Mouse (Mus musculus) layer of hippocampus, postnatal 36 days (tissue): ENCODE measurements around the gene Mageb18. TPM values are rescaled to one million over a fixed set of nuclear protein-coding genes. Genes with fewer than 3 reads are reported as not detected.
A peak's percentile ranks its signal among the peaks of the same experiment; 100 is the strongest.
"Not testable (repeated sequence)": the region's sequence is repeated elsewhere in the genome, so short reads cannot be mapped to it uniquely, and the experiment has no call there.

Source experiments
- DNase-seq, 2 experiments: peaks; one replicate each; pipeline ENCODE4 v3.0.0; 2022
- total RNA-seq, 2 experiments: library from RNA; stranded (reverse); gene quantifications; 2 replicates each; pipeline ENCODE4 v1.2.3; 2021

Gene Mageb18
- not detected for total RNA-seq

DNA sequence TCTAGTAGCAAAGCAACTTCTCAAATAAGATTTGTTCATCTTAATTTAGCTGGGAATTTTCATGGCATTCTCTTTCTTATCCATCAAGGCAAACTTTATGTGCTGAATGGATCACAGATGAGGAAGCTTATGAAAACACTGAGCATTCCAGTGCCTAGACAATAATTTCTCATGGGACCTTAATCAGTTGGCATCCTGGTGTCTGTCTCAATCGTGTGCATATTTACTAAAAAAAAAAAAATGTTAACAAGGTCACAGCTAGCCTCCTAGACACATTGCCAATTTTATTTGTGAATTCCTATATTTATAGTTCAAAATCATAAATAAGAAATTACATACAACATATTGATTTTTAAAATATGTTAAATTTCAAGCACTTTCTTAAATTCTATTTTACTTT is at the start of gene Mageb18:
Mageb18 (minus strand) TSS at position 101 of the 400 bp plus-strand sequence.
- no peak for DNase-seq

DNA sequence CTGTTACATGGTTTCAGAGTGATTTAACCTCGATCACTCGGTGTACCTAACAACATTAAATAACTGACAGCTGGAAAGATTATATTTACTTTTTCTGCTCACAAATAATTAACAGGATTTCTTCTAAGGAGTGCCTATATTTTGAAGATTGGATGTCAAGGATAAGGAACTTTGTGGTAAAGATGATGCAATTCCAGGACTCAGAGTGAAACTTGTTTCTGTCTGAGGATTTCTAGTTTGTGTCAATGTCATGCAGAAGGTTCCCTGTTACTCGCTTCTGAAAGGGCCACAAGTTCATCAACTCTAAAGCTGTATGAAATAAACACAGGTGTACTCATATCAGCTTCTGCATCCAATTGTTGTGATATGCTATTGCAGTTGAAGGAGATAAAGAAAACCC is 13.4 kb upstream of the Mageb18 start:
- no peak for DNase-seq

DNA sequence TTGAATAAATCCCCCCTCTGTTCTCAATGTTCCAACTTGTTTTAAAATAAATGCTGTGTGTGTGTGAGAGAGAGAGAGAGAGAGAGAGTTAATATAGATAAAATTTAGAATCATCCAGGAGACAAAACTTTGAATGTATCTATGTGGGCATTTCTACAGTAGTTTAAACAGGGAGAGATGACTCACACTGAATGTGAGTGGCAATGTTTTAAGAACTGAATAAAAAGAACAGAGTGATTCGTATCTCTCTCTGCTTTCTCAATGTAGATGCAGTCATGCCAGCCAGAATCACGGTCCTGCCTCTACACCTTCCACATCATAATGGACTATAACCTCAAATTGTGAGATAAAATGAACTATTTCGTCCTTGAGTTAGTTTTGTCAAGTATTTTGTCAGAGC is 11.1 kb upstream of the Mageb18 start:
- no peak for DNase-seq

DNA sequence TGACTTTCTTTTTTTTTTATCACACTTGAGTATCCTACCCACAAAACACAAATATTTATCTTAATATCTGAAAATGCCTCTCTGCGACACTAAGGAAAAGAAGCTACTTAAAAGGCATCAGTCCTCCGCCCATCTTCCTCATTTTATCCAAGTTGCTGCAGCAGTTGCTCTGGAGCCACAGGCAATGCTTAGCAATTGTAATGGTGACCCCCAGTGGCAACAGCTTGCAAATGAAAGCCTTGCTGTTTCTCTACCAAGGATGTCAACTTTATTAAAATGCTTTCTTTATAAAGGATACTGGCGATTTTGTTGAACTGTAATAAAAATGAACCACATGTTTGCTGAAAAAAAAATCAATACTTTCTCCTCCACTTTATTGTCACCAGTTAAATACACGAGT is 2.0 kb downstream of the Mageb18 start:
- DNase-seq, result peak; percentile 2 to 24

DNA sequence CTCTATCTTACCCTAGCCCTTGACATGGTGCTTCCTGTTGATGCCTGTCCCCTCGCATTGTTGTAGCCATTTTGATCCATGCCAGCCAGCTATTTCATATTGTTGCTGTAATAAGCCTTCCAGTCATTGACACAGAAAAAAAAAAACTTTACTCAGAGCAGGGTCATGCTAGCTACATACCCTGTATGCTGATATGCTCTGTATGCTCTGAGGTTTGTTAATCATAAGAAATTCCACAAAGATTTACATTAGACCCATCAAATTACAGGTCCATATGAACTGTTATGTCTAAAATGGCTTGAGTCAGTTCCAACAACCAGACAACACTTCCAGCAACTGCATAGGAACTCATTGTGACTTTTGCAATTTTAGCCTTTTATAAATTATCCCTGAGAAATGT is 71.5 kb downstream of the Mageb18 start:
- DNase-seq, result no peak

DNA sequence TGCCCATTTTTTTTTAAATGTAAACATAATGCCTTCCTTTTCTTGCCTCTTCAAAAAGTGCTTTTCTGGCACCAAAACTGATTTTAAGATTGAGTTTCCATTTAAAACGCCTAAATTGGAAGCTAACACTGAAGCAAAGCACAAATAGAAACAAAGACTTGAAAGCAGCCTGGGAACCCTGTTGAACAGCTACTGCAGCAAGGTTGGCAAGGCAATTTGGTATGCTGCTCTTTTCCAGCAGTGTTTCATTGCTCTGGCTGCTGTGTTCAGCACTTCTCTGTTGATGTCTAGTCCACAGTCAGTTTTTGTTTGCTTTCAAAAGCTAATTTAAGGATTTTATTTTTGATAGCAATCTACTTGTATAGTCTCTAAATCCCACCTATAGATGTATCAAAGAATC is 101.1 kb downstream of the Mageb18 start:
- no peak for DNase-seq

DNA sequence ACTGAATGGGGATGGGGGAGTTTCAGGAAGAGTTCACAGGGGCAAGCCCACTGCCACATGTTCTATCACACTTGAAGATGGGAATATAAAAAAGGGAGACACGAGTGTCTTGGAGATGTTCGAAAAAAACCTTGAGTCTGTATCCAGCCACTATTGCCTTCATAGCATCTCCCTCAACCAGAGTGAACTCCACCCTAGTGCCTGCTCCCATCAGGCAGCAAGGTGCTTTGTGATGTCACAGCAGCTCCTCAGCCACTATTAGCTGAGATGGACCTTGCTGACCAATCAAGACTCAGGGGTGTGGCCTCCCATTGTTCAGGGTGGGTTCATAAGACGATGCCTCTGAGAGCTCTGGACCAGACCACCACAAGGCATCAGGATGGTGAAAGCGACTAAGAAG is 109.7 kb downstream of the Mageb18 start, which contains the start of gene Gm5941:
Gm5941 (plus strand) TSS at position 301 of the 400 bp plus-strand sequence.
- DNase-seq, result not testable (repeated sequence)

DNA sequence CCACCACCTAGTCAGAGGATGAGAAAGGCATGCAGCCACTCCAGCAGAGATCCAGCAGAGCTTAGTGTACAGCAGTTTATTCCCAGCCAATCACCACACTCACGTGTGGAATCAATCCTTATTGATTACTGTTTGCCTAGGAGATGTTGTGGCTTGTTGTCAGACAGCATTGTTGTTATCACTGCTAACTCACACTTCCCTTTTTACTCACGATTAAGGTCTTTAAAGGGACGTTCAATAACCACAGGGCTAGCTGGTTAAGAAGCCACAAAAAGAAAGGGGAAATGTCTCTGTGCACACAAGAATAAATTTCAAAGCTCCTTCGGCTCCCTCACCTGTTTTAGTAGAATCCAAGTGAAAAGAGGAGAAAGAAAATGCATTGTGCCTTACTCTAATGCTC is 134.6 kb downstream of the Mageb18 start:
- no peak for DNase-seq

DNA sequence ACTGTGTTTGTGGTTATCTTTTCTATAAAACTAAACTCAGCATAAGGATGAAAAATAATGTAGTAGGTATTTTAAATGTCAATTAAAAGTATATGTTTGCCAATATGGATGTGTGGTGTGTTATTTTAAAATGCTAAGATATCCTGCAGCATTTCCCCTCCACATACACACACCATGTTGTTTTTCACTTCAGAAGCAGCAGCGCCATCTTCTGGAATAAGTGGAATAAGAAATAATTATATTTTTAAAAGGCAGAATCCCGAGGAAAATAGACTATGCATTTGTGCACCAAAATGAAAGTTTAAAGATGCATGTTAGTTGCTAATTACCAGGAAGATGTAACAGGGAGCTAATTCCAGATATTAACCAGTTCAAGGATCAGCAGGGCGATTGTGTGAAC is 138.9 kb downstream of the Mageb18 start:
- DNase-seq, result no peak

DNA sequence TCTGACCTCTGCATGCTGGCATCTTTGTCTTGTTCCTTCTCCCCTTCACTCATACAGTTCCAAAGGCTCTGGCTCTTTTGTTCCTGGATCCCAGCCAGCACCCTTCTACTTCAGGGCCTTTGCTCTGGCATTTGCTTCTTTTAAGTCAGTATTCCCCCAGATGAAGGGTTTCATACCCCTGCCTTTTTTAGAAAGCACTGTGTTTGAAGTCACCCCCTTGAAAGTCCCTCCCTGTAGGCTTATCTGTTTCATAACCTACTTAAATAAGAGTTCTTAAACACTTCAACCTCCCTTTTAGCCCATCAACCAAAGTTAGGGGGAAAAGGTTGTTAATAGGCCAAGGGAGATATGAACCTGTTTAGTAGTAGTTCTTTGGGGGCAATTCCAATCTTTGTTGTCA is 212.0 kb downstream of the Mageb18 start:
- DNase-seq, result no peak

DNA sequence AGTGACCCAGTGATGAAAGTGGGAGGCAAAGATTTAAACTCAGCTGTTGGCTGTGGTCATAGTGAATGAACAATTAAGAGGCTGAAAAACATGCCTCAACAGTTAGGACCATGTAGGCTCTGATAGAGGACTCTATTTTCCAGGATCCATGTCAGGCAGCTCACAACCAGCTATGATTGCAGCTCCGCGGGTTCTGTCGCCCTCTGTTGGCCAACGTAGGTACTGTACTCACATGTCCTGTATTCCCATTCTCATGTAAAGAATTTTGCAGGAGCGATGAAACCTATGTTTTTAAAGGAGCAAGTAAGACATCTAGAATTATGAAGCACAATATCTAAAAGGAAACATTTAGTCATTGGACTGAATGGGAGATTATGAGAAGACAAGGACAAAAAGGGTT is 256.4 kb downstream of the Mageb18 start:
- peak in 1 of 2 experiments; percentile 6 for DNase-seq

DNA sequence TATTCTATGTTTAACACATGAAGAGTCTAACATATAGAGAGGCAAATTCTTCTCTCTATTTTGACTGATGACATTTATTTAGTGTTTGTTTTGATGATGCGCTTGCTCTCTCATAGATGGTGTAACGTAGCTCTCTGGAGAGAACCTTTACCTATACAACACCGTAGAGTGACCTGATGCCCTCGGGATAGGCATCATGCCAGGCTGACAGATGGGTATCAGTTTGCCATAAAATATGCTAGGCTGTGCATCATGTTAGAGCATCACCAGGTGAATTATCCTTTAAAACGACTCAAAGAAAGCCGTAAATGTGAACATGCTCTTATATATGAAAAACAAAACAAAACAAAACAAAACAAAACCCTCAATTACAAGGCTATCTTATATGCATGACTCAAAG is 258.5 kb downstream of the Mageb18 start:
- DNase-seq, result no peak

DNA sequence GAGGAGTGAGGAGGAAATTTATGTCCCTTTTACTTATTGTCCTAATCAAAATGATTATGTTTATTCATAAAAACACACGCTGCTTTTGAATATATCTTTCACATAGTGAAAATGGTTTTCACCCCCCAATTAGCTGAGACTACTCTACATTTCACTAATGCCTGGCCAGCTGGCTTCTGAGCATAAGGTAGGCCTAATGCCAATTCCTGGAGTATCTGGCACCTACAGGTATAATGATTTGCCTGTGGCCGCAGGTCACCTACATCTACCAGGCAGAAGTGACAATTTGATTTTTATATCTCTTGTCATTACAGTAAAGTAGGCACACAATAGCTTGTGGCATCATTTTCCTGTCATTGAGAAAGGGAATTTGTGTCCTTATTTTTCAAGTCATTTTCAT is 259.8 kb downstream of the Mageb18 start:
- DNase-seq, result no peak

DNA sequence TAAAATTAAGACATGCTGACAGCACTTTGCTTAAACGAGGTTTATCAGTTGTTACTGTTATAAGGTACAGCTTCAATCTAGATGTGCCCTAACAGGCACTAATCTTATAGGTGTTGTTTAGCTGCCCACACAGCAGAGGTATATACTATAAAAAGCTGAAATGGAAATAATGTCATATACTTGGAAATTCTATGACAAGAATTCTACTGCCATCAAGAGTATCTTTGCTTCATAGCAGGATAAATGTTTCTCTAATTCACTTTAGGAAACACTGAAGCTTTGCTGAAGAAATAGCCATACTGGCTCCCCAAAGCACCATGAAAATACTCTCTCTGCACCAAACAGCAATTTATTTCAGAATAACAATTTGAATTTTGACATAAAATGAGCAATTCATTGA is 265.9 kb downstream of the Mageb18 start:
- no peak for DNase-seq

DNA sequence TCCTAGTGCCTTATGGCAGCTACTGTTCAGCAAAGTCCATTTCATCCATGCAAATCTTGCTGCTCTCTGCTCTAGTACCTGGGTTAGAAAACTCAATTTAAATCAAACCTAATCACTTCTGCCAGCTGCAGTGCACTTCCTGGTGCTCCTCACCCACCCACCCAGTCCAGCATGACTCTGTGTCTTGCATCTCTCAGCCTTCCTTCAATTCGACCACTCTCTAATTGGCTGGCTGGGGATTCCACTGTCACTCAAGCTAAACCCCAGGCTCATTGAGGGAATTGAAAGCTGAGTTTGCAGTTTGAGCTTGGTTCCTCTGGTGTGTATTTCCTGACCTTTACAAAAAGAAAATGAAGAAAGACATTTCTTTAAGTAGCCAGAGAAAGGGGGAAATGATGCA is 275.8 kb downstream of the Mageb18 start:
- DNase-seq, result no peak

DNA sequence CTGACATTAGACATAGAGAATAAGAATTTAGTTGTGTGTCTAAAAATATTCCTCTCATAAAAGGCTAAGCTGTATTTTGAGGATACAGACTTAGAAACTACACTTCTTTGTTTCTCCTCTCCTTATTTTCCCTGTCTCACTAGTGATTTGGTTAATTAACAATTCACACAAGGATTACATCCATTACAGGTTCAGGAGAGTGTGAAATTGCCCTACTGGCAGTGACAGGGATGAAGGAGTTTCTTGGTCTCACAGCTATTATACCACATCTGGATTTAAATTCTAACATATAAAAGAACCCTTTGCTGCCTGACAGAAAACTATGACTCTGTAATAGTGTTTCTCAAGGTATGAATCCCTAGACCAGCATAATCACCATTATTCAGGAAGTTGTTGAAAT is 318.8 kb downstream of the Mageb18 start:
- no peak for DNase-seq

Other genes starting within 250 kb of the Mageb18 start
- gene Gm5941, start 109.6 kb downstream of the Mageb18 start, total RNA-seq, result not detected